Mouse (Mus musculus): Measurements from ENCODE around the gene Tnks2.

Gene Tnks2

GRCm38 (mm10) chr19:36897778-36898177, 63.7 kb downstream of the Tnks2 start:
- no peak for DNase-seq

GRCm38 (mm10) chr19:36903377-36903776, 69.3 kb downstream of the Tnks2 start:
- no peak for DNase-seq

DNA sequence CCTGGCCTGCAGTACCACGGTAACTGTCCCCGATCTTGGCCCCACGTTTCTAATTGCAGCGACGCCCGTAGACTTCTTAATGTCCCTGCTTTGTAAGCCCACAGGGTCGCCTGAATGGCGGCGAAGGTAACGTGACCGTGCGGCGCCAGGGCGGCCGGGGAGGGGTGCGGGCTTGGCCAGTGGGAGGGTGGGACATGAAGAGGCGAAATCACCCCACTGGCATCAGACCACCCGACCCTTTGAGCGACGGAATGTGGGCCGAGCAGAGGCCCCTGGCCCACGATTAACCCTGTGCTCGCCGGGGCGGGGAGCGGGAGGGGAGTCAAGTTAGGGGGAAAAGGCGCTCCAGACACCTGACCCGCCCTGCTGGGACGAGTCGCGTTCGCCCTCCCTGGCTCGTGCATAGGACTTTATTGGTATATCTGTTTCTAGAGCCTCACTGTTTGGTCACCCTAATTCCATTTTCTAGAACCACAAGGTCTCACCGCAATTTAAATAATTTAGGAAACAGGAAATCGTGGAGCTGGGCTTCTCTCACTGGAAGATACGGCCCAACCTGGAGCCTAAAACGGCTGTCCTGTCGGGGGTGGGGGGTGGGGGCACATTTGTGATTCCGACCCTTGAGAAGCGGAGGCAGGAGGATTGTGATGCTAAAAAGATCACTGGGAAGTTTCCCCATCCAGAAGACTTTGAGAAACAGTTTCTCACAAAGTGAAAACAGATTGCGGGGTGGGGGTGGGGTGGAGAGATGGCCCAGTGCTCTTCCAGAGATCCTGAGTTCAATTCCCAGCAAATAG, 70.4 kb downstream of the Tnks2 start:
- no peak for DNase-seq

- no peak for DNase-seq
Observed at GRCm38 (mm10) chr19:36909150-36909549, 75.1 kb downstream of the Tnks2 start.

GRCm38 (mm10) chr19:36909676-36910292, 75.8 kb downstream of the Tnks2 start:
- DNase-seq: peak; percentile 68

DNA sequence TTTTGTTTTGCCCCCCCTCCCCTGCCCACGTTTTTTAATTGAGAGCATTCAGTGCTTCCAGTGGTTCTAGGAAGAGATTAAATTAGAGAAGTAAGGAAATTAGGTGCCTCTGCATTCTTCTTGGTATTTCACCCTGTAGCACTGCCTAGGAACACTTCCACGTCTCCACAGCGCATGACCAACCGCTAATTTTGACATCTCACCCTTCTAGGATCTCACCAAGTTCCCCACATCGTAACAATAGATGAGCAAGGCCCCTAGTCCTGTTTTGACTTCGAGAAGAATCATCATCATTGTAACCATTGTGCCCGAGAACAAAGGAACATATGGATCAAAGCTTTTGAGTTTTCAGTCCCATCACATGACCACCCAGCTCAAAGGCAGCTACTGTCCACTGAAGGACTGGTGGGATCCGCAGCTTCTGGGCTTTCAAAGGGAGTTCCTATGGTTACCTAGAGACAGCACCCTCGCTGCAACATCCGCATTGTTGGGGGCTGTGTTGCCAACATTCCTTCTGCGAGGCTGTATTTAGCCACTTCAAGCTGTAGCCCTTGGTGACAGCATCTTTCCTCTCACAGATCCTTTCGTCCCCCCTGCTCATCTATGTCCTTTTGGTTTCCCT, 76.5 kb downstream of the Tnks2 start:
- no peak for DNase-seq

DNA sequence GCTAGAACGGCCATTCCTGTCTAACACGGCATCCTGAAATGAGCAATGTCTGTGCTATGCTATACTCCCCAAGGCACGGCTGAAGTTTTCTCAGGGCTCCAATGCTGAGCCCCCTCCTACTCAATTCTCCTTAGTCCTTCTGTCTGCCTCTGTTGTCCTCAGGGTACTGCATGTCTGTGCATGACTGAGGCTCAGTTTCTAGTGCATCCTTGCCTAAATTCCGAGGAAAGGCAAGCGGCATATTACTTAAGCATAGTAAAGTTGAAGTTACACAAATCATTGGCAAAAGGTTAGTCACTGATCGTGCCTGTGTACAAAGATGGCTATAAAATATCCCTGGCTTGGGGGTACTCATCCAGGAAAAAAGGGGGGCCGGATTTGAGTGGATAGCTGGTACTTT, 79.0 kb downstream of the Tnks2 start:
- no peak for DNase-seq

DNA sequence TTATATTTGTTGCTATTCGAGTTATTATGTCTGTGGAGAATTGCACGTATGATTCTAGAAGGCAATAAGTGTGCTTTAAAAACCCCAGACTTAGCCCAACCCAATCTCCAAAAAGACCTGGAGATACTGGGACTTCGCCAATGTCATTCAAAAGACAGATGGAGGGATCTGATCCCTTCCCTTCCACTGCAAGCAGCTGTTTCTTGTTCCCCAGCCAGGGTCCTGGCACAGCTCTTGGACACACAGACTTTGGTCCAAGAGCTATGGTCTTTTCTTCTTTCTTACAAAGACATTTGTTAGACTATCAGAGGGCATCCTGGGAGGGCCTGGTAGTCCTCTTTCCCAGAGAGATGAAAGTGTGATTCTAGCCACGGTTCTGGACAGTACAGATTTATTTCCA, 82.2 kb downstream of the Tnks2 start:
- no peak for DNase-seq

- DNase-seq: no peak
Observed at GRCm38 (mm10) chr19:36916876-36917389, 82.9 kb downstream of the Tnks2 start.

- peak; percentile 80 for DNase-seq
Observed at GRCm38 (mm10) chr19:36918441-36919301, 84.6 kb downstream of the Tnks2 start.

DNA sequence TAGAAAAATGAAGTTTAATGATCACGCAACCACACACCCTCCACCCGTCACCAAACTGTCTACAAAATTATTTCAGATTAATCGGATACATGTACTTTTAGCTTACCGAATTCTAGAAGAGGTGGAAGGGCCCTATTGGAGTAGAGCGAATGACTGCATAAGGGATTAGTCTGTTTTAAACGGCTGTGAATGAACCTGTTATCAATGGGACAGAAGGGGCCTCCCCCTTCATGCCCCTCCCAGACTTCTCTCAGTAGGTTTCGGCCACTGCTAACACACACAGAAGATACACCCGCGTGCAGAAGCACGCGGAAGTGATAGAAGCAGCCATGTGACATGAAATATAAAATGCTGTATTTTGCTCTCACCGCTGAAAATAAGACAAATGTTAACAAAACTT, 85.4 kb downstream of the Tnks2 start, which contains the start of gene Fgfbp3:
Gene Fgfbp3 (minus strand): TSS at position 150 of the 400 bp plus-strand sequence.
- DNase-seq: no peak

- peak; percentile 76 for DNase-seq
Observed at GRCm38 (mm10) chr19:36922015-36922414, 88.0 kb downstream of the Tnks2 start.

DNA sequence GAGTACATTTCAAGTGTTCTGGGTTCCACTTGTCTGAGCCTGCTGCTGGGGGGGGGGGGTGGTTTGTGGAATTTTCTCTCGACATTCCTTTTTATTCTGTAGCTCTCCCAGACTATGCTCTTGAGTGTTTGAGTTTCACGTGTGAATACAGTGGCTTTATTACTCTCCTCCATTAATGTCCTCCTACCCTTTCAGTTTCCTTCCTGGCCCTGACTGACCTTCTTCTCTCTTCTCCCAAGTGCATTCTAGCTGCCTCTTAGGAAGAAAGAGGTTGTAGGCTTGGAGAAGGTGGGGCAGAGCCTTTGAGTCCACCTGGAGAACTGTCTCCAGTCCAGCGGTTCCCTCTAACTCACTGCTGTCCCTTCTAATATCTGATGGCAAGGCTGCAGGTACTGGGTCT, 88.9 kb downstream of the Tnks2 start:
- DNase-seq: no peak

- peak; percentile 80 for DNase-seq
Observed at GRCm38 (mm10) chr19:36925671-36926552, 91.9 kb downstream of the Tnks2 start, which contains the start of gene Btaf1. Gene Btaf1, plus strand, starts transcription at chr19:36926079.

DNA sequence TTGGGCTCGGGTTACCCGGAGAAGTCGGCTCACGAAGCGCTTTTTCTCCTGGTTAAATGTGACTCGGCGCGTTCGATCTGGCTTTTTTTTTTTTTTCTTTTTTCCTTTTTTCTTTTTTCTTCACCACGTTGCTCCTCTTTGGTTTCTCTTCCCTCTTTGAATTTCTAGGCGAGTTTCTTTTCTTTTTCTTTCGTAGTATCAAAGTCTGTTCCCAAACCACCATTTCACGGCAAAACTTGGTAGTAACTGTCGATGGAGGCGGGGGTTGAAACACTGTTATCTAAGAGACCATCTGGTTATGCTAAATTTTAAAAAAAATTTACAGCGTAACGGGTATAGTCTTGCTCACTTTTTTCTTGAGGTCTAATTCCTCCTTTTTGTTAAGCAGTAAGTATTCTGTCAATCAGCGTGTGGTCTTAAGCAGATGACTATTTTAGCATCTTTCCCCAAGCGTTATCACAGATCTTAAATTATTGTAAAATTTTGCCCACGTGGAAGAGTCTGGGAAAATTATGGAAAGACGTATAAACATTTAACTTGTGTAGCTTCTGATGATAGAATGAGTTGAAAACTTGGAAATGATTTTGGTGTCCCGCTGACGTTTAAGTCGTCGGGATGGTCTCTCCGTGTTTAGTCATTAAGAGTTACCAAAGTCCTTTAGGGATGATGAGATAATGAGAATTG, 92.7 kb downstream of the Tnks2 start:
- no peak for DNase-seq

DNA sequence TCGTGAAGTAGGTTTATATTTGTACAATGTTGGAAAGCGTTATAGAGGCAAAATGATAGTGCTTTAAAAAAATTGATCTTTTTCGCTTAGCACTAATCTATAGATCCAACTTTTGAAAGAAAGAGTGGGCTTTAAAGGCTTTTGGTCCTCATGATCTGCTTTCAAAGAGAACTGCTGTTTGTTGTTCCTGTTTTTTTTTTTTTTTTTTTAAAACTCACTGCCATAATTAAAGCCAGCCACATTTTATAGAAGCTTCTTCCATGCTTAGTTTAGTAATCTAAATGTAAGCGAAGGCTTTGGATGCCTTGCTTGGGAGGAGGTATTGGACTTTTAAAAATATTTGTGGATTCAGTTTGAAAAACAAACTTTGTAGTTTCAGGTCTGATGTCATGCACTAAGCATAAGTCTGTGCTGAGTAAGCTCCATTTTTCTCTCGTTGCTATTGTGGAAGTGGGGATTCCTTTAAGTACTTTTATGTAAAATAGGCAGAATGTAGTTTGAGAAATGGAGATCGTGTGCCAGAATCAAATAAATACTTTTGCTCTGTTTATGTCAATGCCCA, 93.8 kb downstream of the Tnks2 start:
- no peak for DNase-seq

- DNase-seq: no peak
Observed at GRCm38 (mm10) chr19:36929816-36930215, 95.8 kb downstream of the Tnks2 start.

DNA sequence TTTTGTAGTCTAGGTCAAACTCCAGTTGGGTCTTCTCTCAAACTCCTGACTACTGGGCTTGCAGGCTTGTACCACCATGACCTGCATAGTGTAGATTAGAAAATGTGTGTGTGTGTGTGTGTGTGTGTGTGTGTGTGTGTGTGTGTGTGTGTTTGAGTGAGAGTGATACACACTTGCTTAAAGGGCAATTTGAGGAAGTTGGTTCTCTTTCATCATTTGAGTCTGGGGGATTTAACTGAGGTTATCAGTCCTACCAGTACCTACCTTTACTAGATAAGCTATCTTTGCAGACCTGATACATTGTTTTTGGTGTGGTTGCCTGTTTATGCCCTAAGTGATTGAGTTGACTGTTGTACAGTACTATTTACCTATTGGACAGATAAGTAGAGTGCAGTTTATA, 98.1 kb downstream of the Tnks2 start:
- DNase-seq: no peak

DNA sequence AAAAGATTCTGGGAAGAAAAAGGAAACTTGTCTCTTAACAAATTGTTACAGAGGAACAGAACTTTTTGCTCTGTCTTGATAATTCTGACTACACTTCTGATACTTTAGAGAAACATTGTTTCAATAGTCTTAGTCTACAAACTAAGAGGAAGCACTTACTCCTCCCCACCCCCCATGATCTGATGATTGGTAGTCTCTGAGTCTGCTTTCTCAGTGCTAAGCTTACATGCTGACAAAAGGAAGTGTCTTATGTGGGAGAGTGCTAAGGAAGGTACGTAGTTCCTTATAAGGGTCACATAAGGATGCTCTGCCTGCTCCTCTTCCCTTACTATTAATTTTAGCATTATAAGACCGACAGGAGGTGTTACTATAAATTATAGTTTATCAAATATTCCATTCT, 98.6 kb downstream of the Tnks2 start:
- no peak for DNase-seq

DNA sequence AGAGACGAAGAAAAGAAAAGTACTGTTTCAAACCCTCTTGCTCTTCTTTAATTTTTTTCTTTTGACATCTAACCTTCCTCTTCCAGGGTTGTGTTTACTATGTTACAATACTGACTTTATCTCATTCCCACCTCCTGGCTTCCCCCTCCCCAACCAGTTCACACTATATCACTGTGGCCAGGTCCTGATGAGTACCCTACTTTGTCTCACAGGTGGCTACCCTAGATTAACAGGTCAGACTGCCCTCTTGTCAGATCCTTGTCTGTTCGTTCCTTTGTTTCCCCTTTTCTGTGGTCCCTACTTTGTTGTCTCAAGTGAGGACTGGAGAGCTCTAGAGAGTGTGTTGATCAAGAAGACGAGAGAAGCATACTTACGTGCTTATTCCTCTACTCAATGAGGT, 102.3 kb downstream of the Tnks2 start:
- DNase-seq: no peak

DNA sequence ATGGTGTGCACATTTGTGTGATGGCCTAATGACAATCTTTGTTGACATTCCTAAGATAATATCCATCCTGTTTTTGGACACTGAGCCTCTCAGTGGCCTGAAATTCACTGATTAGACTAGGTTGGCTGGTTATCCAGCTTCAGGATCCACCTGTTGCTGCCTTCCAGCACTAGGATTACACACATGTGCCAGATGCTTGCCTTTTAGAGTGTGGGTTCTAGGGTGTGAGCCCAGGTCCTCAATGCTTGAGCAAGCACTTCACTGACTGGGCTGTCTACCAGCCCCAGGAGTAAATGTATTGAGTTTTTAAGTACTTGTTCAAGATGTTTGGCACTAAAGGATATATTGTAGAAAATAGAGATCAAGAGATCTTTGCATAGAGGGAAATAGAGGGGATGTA, 104.0 kb downstream of the Tnks2 start:
- DNase-seq: no peak

Data from cerebellum, adult 9-10 months (tissue).